Mouse (Mus musculus): Measurements from ENCODE around the gene Golga1.
A peak's percentile ranks its signal among the peaks of the same experiment; 100 is the strongest.

Gene Golga1

DNA sequence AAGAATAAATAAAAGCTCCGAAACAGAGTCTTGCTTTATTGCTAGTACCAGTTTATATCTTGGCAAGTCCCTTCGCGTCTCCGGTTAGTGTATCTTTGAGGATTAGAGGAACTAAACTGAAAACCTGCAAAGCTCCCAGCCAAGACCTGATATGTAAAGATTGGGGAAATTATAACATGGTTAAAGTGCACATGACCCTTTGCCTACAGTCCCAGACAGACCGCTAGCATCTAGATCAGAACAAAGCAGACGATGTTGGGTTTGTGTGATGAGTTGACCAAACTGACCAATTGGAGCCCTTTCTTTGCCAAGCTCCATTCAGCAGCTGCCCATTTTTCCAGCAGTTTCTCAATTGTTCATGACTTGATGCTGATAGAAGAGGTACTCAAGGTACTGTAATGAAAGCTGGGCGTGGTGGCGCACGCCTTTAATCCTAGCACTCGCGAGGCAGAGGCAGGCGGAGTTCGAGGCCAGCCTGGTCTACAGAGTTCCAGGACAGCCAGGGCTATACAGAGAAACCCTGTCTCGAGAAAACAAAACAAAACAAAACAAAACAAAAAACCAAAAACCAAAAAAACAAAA is 59.1 kb downstream of the Golga1 start:
- peak; percentile 29 for DNase-seq (ENCODE audit: low read depth, low spot score)

DNA sequence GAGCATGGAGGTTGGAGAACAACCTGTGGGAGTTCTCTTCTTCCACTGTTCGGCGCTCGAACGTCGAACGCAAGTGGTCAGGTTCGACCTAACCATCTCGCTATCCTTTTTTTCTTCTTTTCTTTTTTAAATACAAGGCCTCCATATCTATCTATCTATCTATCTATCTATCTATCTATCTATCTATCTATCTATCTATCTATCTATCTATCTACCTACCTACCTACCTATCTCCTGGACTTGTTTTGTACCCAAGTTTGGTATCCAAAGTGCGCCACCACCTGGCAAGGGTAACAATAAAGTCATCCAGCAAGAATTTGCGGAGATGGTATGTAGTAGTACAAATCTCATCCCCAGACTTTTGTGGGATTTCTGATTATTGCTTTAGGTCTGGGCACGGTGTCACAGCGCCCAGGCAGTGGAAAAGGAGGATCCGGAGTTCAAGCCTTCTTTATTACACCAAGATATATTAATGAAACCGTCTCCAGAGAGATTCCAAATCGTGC is 59.7 kb downstream of the Golga1 start, which contains the start of gene Rpl35:
TSS of gene Rpl35 (minus strand) at position 51 of the 506 bp plus-strand sequence.
- peak; percentile 76 for DNase-seq (ENCODE audit: low read depth, low spot score)

DNA sequence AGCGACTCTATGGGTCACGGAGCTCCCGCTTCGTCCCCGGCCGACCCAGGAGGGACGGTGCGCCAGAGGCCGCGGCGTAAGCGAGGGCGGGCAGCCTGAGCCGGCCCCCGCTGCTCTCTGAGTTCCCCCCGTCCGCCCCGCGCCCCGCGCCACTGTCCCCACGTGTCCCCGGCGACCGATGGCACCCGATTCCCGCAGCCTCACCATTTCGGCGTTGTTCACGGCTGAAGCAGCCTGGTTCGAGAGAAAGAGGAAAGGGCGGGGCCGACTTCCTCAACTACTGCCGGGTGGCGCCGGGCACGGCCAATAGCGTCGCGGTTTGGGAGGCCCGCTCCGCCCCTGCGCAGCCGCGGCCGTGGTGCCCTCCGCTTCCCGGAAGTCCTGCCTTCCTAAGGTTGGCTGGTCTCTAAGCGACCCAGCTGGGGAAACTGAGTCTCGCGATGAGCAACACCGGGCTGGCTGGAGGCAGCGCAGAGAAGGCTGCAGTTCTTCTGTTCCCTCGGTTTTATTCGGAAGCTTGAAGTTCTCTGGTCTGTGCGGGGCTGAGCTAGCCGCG is 60.4 kb downstream of the Golga1 start, which contains the start of gene Arpc5l:
TSS of gene Arpc5l (plus strand) at position 469 of the 556 bp plus-strand sequence.
- DNase-seq (ENCODE audit: low read depth, low spot score): peak; percentile 94

DNA sequence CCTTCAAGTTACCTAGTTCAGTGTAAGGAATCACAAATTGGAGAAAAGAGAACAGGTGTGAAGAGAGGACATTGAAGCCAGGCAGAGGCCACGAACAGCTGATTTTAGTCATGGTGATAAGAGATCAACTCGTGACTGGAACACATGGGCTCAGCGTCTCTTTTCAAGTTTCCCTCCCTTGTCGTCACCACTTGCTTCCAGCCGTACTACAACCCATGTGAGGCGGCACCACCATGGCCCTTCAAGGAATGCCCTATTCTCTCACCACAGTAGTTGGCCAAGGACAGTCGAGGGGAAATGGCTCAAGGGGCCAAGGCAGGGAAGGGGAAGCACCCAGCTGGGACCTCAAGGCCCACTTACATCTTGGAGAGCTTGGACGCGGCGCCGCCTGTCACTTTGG is 61.0 kb downstream of the Golga1 start:
- DNase-seq (ENCODE audit: low read depth, low spot score): peak; percentile 25

DNA sequence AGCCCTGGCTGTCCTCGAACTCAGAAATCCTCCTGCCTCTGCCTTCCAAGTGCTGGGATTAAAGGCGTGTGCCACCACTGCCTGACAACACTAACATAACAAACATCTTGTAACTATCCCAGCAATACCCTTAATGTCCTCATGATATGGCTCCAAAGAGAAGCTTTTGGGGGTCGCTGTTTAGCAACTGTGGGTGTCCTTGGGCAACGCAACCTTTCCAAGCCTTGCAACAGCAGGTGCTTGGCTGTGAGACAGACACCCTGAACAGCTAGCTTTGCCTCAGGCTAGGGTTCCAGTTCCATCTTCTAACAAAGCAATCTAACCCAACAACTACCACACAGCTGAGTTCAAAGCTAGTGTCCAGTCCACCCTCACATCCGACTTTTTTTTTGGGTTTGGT is 61.8 kb downstream of the Golga1 start:
- DNase-seq (ENCODE audit: low read depth, low spot score): peak; percentile 32

DNA sequence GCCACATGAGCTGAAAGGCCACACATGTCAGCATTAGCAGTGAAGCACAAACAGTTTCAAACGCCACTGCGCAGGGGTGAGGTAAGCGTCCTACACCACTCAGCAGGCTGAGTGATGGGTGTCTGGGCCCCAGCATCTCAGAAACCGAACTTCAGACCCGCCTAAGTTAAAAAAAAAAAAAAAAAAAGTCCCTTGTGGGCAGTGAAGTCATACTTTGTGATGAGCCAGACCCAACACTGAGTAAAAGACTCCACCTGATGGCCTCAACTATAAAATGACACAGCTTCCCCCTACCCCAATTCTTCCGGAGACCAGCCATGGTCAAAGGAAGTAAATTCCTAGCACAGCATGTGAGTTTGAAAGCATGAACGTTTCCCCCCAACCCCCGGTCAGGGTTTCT is 62.2 kb downstream of the Golga1 start:
- no peak for DNase-seq (ENCODE audit: low read depth, low spot score)

DNA sequence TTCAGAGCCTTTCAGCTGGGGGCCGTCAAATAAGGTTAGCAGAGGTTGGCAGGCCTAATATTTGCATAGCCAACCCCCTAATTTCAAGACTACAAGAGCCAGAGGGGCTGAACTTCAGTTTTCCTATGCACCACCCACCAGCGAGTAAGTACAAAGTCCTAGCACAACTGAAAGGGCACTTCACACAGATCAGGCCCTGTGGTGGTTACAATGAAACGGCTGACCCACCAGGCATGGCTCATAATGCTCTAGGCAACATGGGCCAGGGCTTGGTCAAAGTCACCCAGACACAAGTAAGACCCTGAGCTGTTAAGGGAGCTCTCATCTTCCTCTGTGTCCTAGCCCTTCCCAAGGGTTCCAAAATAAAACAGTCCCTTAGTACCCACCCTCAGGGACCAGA is 63.5 kb downstream of the Golga1 start:
- no peak for DNase-seq (ENCODE audit: low read depth, low spot score)

DNA sequence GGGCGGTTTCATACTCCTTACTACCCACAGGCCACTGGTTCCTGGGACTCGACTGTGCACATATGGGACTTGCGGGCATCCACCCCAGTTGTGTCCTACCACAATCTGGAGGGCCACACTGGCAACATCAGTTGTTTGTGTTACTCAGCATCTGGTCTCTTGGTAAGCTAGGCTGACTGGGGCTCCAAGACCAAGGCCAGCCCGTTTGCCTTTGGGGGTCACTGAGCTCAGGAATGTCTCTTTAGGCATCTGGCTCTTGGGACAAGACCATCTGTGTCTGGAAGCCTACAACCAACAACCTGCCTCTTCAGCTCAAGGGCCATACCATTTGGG is 64.8 kb downstream of the Golga1 start:
- DNase-seq (ENCODE audit: low read depth, low spot score): no peak

DNA sequence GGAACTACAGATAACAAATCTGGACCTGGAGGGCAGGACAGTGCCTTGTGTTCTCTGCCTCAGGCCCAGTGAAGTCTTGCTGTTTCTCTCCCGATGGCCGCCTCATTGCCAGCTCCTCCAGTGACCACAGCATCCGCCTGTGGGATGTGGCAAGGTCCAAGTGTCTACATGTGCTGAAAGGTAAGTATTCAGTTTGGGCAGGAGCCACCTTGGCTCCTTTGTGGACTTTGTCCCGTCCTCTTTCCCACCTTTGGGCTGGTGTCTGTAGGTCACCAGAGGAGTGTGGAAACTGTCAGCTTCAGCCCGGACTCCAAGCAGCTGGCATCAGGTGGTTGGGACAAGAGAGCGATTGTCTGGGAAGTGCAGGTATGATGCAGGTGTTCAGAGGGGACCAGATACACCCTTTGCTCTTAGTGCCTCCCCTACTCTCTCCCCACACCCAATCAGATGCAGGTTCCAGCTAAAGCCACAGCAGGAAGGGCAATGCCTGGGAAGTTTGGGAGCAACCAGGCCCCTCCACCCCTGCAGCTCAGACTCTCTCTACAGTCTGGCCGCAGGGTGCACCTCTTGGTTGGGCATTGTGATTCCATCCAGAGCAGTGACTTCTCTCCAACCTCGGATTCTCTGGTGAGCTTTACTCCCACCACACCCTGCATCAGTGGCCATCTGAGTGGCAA is 65.3 kb downstream of the Golga1 start:
- DNase-seq (ENCODE audit: low read depth, low spot score): peak; percentile 32

DNA sequence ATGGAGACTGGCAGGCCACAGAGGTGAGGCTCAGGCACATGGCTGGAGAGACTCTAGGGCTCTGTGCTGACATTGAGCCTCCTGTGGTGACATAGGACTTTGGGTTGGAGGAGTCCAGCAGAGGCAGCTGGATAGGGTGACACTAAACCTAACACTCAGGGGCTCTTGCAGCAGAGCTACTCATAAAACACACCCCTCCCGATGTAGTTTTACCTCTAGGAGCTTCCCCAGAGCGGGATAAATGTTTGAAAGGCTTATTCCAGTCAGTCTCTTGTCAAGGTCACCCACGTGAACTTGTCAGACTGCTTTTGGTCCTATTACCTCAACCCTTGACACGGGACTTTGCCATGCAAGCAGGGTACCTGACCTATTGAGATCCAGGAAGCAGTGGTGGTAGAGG is 66.0 kb downstream of the Golga1 start:
- no peak for DNase-seq (ENCODE audit: low read depth, low spot score)

DNA sequence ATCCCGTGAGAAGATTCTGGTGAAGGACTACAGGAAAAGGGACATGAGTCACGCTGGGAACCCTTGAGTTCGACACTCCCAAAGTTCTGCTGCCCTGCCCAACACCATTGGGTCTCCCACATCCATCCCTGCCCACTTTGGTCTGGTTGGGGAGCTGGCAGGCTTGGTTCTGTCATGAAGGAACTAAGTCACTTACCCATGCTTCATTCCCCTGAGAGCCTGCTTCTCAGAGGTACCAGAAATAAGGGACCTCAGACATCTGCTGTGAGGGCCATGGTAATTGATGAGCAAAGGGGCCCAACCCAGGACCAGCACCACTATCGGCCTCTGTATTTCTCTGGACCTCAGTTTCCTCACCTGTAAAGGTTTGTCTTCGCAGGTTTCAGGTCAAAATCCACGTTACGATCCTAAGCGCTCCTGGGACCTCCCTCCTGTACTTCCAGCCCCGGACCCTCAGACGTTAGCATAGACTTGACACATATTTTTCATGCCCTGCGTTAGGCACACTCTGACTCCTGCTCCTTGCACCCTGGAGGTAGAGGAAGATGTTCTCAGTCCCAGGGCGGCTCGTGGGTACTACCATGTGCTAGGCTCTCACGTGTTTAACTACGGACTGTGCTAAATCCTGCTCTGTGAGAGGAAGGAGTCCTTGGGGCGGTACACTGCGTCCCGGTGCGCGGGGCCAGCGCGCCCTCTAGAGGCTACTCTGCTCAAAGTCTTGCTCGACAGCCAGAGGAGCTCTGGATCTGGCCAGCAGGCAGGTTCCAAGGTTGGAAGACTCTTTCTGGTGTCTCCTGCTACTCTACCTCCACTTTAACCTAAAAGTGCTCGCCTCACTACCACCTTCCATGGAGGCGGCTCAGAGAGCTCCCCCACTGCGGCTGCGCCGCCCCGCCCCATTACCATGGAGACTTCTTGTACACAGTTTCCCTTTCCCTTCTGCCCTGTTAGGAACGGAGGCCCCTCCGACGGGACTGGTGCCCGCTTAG is 67.7 kb downstream of the Golga1 start, which contains the start of gene Wdr38:
TSS of gene Wdr38 (plus strand) at position 91 of the 989 bp plus-strand sequence.
- peak; percentile 91 for DNase-seq (ENCODE audit: low read depth, low spot score)

DNA sequence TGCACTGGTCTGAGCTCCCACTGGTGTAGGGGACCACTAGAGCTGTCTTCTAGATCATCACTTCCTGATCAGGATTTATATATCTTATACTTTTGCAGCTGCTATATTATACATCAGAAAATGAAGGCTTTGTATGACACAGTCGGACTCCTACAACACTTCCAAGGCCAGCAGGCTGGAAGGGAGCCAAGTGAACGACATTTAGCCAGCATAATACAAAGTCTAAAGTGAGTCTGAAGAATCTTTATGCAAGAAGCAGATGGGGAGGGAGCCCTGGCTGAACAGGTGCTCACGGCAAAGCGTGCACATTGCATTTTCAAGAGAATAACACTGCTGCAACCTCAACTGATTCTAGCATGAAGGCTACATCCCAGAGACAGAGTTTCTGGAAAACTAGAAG is 72.9 kb downstream of the Golga1 start:
- no peak for DNase-seq (ENCODE audit: low read depth, low spot score)

DNA sequence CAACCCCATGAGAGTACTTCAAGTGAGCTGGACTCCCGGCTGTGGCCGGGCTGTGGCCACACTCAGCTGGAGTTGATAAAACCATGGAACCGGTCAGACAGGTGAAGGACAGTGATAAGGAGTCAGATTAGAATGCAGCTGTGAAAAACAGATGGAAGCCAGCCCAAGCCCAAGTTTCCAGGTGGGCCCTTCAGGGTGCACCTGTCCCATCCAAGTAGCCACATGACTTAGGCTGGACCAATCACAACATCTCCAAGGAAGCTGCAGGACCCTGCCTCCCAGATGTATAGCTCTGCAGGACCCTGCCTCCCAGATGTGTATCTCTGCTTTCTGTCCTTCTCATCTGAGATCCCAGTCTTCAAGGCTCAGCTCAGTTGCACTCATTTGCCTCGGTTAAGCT is 73.3 kb downstream of the Golga1 start:
- DNase-seq (ENCODE audit: low read depth, low spot score): no peak

DNA sequence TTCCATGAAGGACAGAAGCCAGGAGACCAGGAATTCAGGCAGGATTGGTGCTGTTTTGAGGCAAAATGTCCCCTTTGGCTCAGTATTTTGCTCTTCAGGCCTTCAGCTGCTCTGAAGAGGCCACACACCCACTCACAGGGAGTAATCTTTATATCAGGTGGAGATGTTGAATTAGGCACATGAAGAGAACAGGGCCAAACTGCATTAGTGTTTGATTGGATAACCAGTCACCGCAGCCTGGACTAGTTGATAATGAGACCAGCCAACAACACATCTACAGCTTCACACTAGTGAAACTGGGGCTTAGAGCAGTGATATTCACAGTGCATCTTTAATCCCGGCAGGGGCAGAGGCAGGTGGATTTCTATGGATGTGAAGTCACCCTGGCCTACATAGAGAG is 76.4 kb downstream of the Golga1 start:
- DNase-seq (ENCODE audit: low read depth, low spot score): no peak

DNA sequence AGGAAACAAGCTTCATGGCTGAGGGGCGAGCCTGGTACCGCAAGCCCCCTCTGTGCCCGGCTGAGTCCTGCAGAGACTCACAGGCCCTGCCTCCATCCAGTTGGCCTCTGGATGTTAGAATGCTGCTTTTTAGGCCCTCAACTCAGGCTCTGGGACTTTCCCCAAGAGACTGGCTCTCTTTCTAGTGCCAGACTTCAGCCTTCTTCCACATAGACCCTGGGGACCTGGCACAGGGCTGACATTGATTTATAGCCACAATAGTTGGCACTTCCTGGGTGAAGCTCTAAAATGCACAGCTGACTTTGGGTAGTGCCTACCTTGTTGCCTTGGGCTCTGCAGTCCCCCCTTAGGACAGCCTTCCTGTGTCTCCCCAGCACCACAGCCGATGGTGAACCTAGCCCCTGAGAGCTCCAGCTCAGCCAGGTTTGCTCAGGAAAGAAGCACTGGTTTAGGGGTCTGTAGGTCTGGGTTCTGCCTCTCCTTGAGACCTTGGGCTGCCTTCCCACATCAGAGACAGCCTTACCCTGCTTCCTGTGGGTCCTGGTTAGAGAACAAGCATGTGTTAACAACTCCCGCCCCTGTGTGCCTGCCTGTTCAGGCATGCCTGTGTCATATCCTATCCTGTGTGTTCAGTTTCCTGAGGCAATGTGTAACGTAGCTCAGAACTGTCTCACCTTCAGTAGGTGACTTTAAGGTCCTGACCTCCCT is 77.4 kb downstream of the Golga1 start:
- no peak for DNase-seq (ENCODE audit: low read depth, low spot score)

DNA sequence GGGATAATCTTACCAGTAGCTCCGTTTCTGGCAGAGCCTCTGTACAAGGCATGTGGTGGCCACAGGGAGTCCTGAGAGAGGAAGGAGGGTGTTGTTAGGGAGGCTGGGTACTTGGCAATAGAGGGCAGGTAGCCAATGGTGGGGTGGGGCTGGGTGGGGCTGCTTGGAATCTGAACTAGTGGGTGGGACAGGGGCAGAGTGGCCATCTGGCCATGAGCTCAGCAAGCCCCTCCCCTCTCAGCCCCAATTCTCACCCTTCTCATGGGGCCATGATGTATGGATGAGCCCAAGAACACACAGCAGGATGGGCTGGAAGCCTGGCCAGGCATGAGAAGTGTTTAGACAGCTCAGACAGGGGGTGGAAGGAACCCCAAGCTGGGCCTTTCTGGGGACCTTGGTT is 78.0 kb downstream of the Golga1 start:
- DNase-seq (ENCODE audit: low read depth, low spot score): no peak

DNA sequence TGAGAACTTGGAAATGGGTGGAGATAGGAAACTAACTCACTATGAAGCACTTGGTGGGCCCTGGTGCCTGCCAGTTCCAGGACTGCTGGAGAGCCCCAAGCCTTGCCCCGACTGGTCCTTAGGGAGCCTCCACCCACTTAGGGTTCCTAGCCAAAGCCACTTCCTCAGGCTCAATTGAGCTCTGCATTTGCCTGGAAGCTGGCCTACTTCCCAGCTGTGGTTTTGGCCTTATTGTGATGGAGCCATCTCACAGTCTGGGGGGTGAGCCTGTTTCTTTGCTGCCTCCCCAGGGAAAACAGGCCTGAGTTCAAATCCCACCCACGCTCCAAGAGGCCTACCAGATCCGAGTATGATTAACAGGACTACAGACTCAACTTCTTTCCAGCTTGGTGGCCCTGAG is 78.8 kb downstream of the Golga1 start:
- DNase-seq (ENCODE audit: low read depth, low spot score): no peak

DNA sequence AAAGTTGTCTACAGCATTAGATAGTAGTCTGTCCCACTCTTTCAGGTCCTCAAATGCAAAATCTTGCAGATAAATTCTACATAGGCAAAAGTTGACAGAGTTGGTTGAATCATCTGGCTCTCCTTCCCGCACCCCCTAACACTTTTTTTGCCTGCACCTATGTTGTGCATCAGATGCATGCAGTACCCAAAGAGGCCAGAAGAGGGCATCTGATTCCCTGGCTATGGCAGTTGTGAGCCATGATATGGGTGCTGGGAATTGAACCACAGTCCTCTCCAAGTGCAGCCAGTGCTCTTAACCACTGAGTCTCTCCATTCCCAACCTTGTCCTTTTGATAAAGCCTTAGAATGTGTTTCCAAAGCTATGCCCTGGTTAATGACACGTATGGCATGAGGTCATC is 81.9 kb downstream of the Golga1 start:
- peak; percentile 64 for DNase-seq (ENCODE audit: low read depth, low spot score)

DNA sequence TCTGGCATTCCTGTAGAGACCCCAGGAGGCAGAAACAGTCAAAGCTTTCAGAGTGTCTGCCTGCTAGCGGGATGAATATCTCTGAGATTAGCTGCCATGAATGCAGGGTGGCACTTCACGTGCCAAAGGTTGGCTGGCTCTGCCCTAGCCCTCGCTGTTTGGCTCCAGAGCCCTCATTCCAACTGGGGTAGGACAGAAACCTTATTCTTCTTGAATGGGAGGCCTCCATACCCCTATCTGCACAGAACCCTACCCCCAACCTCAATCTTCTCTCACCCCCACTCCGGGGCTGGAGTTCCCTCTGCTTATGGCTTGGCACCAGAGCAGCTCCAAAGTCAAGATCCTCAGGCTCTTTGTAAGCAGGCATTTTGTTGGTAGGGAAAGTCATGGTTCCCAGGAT is 87.5 kb downstream of the Golga1 start:
- DNase-seq (ENCODE audit: low read depth, low spot score): no peak

DNA sequence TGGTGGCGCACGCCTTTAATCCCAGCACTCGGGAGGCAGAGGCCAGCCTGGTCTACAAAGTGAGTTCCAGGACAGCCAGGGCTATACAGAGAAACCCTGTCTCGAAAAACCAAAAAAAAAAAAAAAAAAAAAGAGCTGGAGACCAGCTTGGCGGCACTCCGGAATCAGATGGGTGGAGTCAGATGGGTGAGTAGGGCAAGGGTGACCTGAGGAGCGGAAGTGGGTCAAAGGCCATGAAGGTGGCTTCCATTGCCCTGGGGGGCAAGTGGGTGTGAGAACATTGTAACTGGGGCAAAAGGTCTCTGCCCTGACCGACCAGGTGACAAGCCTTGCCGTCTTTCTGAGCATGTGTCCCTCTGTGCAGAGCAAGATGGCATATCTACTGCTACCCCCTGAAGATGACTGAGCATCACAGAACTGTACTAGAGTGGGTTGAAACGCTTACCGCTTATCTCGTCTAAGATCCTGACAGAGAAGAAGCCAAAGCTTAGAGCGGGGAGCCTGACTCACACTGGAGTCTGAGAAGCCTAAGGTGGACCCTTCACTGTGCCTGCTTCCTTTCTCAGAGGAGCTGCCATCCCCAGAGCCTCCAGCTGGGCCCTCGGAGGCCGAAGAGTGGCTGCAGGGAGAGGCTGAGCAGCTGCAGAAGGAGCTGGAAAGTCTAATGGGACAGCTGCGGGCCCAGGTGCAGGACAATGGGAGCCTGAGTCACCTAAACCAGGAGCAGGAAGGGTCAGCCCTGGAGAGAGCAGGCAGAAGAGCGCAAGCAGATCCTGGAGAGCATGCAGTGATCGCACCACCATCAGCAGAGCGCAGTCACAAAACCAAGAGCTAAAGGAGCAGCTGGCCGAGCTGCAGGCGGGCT is 89.2 kb downstream of the Golga1 start:
- peak; percentile 20 for DNase-seq (ENCODE audit: low read depth, low spot score)
